11 mouse cellular contexts compared by ENCODE assay signal in the genomic region with DNA sequence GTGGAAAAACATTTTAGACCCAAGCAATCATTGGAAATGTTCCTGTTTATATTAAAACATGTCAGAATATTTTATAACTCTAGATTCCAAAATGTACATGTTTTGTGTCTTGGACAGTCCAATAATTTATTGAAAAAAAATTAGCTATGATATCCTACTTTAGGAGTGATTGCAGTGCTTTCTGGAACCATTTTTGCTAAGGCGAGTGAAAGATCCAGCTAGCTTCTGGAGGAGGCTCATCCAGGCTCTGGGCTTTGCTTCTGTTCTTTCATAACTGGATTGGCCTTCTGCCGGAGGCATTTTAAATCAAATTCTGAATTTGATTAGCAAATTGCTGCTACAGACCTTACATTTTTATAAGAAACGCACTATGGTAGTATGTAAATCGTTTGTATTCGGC.
"Had no signal": no experiment of that assay in that cellular context is flagged by ENCODE, and none has a peak within 500 bp of the region (broad histone marks: within the 10 kb centered on the region; RNA-seq: fewer than 3 reads in every experiment).

No protein-coding gene starts in this region.

- H3K4me2 ChIP-seq: limb, embryonic 12.5 days; liver, embryonic 13.5 days; midbrain, embryonic 13.5 days had no signal

- H3K36me3 ChIP-seq: limb, embryonic 12.5 days; liver, embryonic 13.5 days; midbrain, embryonic 13.5 days had no signal

- H3K27ac ChIP-seq: limb, embryonic 12.5 days; liver, embryonic 13.5 days; midbrain, embryonic 13.5 days; stomach, postnatal 0 days had no signal

- DNase-seq: kidney, adult 8-10 months; kidney, postnatal 25 days; liver; liver, embryonic 13.5 days; liver, postnatal 0 days; lung, postnatal 36 days; thymus, postnatal 4 days had no signal

- H3K4me3 ChIP-seq: limb, embryonic 12.5 days; liver, embryonic 13.5 days; midbrain, embryonic 13.5 days had no signal

- ATAC-seq: intestine, postnatal 0 days; liver, postnatal 0 days; midbrain, embryonic 13.5 days had no signal

- H3K9me3 ChIP-seq: limb, embryonic 12.5 days; liver, embryonic 13.5 days; midbrain, embryonic 13.5 days had no signal

- H3K27me3 ChIP-seq: limb, embryonic 12.5 days; liver, embryonic 13.5 days; midbrain, embryonic 13.5 days had no signal

- H3K9ac ChIP-seq: limb, embryonic 12.5 days; liver, embryonic 13.5 days; liver, postnatal 0 days; midbrain, embryonic 13.5 days had no signal

- H3K4me1 ChIP-seq: limb, embryonic 12.5 days; liver, embryonic 13.5 days; midbrain, embryonic 13.5 days had no signal
